Mouse (Mus musculus) CH12.LX (cell line): ENCODE data around the gene Yeats2. TPM values are rescaled to one million over a fixed set of nuclear protein-coding genes. Genes with fewer than 3 reads are reported as not detected.

ENCODE experiments used
- DNase-seq: peaks from one replicate; pipeline ENCODE4 v3.0.0-alpha.2; 2013; ENCODE audit errors: extremely low read depth
- H3K27ac ChIP-seq: 2 replicates; pipeline ENCODE4 v1.5.1; 2012; ENCODE audit warnings: low read depth, mild to moderate bottlenecking, control low read depth, moderate library complexity; ENCODE audit not compliant: insufficient read depth
- H3K27me3 ChIP-seq: replicated peaks from 2 replicates; pipeline ENCODE3; 2012; ENCODE audit warnings: inconsistent platforms
- H3K36me3 ChIP-seq, 2 experiments: replicated peaks in 1 of 2; 2 replicates each; pipeline versions ENCODE3 to v1.6.1; 2012; ENCODE audit warnings: inconsistent platforms in 1 of 2, low read length in 1 of 2, mild to moderate bottlenecking in 1 of 2, mixed read lengths in 1 of 2, moderate library complexity in 1 of 2; ENCODE audit not compliant: control insufficient read depth in 1 of 2, insufficient read depth in 1 of 2
- H3K4me1 ChIP-seq, 2 experiments: 2 replicates each; pipeline ENCODE4 v1.6.1; 2012; ENCODE audit warnings: inconsistent platforms in 1 of 2, moderate library complexity in 1 of 2; ENCODE audit not compliant: insufficient read depth in 2 of 2, control insufficient read depth in 1 of 2
- H3K4me2 ChIP-seq: 2 replicates; pipeline ENCODE4 v1.6.1; 2012; ENCODE audit warnings: low read depth, mild to moderate bottlenecking, control low read depth; ENCODE audit not compliant: poor library complexity, insufficient read depth, severe bottlenecking
- H3K4me3 ChIP-seq, 3 experiments: fragments of 150-350 bp in 1 of 3; sonication (generic) in 1 of 3; replicated peaks in 1 of 3; 2 replicates each; pipeline versions ENCODE3 to v1.5.1; 2011 to 2012; ENCODE audit warnings: low read depth in 2 of 3, low read length in 2 of 3, mild to moderate bottlenecking in 2 of 3, moderate library complexity in 2 of 3, control low read depth in 1 of 3, improper control_type of control experiment in 1 of 3, inconsistent platforms in 1 of 3, mixed read lengths in 1 of 3; ENCODE audit not compliant: poor library complexity in 1 of 3
- H3K79me2 ChIP-seq: replicated peaks from 2 replicates; pipeline ENCODE4 v1.6.1; 2012; ENCODE audit warnings: mild to moderate bottlenecking, moderate library complexity; ENCODE audit not compliant: control insufficient read depth, poor library complexity, insufficient read depth, severe bottlenecking; ENCODE audit errors: extremely low read depth
- H3K9ac ChIP-seq: 2 replicates; pipeline ENCODE4 v1.6.1; 2012; ENCODE audit warnings: low read depth, mild to moderate bottlenecking, control low read depth, moderate library complexity; ENCODE audit not compliant: insufficient read depth
- H3K9me3 ChIP-seq: replicated peaks from 2 replicates; pipeline ENCODE3; 2012; ENCODE audit warnings: low read length, inconsistent platforms, mixed read lengths
- CHD1 ChIP-seq: IDR thresholded peaks from 2 replicates; pipeline ENCODE4 v1.6.1; 2012; ENCODE audit warnings: low read depth, low read length, improper control_type of control experiment, inconsistent platforms
- CTCF ChIP-seq, 2 experiments: IDR thresholded peaks in 1 of 2; conservative IDR thresholded peaks in 1 of 2; 2 replicates each; pipeline ENCODE4 v1.5.1; 2011 to 2012; ENCODE audit warnings: low read depth in 2 of 2, low read length in 2 of 2, improper control_type of control experiment in 1 of 2, inconsistent platforms in 1 of 2, mild to moderate bottlenecking in 1 of 2, moderate library complexity in 1 of 2
- E2F4 ChIP-seq: IDR thresholded peaks from 2 replicates; pipeline ENCODE4 v1.6.1; 2011; ENCODE audit warnings: low read depth, low read length, improper control_type of control experiment; ENCODE audit not compliant: insufficient replicate concordance
- ETS1 ChIP-seq: conservative IDR thresholded peaks from 2 replicates; pipeline ENCODE4 v1.6.1; 2012; ENCODE audit warnings: low read depth, mild to moderate bottlenecking, inconsistent platforms, low read length, improper control_type of control experiment, moderate library complexity
- GABPA ChIP-seq: IDR thresholded peaks from 2 replicates; pipeline ENCODE4 v1.6.1; 2012; ENCODE audit warnings: low read depth, low read length, improper control_type of control experiment, inconsistent platforms; ENCODE audit not compliant: insufficient replicate concordance
- HCFC1 ChIP-seq: IDR thresholded peaks from 2 replicates; pipeline ENCODE4 v1.6.1; 2012; ENCODE audit warnings: low read depth, mild to moderate bottlenecking, inconsistent platforms, low read length, improper control_type of control experiment
- IRF4 ChIP-seq: IDR thresholded peaks from 2 replicates; pipeline ENCODE4 v1.6.1; 2014; ENCODE audit warnings: low read depth, mild to moderate bottlenecking, inconsistent platforms, low read length, improper control_type of control experiment
- JUND ChIP-seq: conservative IDR thresholded peaks from 2 replicates; pipeline ENCODE4 v1.6.1; 2011; ENCODE audit warnings: low read depth, low read length, improper control_type of control experiment
- MAFK ChIP-seq: IDR thresholded peaks from 2 replicates; pipeline ENCODE4 v1.6.1; 2011; ENCODE audit warnings: low read length, improper control_type of control experiment; ENCODE audit not compliant: insufficient replicate concordance
- MAZ ChIP-seq: IDR thresholded peaks from 2 replicates; pipeline ENCODE4 v1.6.1; 2012; ENCODE audit warnings: low read depth, mild to moderate bottlenecking, inconsistent platforms, low read length, improper control_type of control experiment, moderate library complexity
- MEF2A ChIP-seq: IDR thresholded peaks from 2 replicates; pipeline ENCODE4 v1.6.1; 2014; ENCODE audit warnings: low read depth, mild to moderate bottlenecking, inconsistent platforms, low read length, improper control_type of control experiment, borderline replicate concordance
- MXI1 ChIP-seq: IDR thresholded peaks from 2 replicates; pipeline ENCODE4 v1.6.1; 2011; ENCODE audit warnings: mild to moderate bottlenecking, low read depth, low read length, improper control_type of control experiment
- PAX5 ChIP-seq: IDR thresholded peaks from 2 replicates; pipeline ENCODE4 v1.6.1; 2012; ENCODE audit warnings: low read length, inconsistent platforms, mixed read lengths
- POLR2A ChIP-seq: IDR thresholded peaks from 2 replicates; pipeline ENCODE4 v1.6.1; 2011; ENCODE audit warnings: low read depth, mild to moderate bottlenecking, improper control_type of control experiment, low read length
- SMC3 ChIP-seq: IDR thresholded peaks from 2 replicates; pipeline ENCODE4 v1.6.1; 2011; ENCODE audit warnings: low read depth, low read length, improper control_type of control experiment
- TBP ChIP-seq: conservative IDR thresholded peaks from 2 replicates; pipeline ENCODE4 v1.6.1; 2011; ENCODE audit warnings: low read depth, low read length, improper control_type of control experiment
- TCF12 ChIP-seq: IDR thresholded peaks from 2 replicates; pipeline ENCODE4 v1.6.1; 2014; ENCODE audit warnings: low read depth, mild to moderate bottlenecking, inconsistent platforms, low read length, improper control_type of control experiment
- UBTF ChIP-seq: IDR thresholded peaks from 2 replicates; pipeline ENCODE4 v1.6.1; 2012; ENCODE audit warnings: low read depth, mild to moderate bottlenecking, inconsistent platforms, low read length, improper control_type of control experiment, moderate library complexity
- USF2 ChIP-seq: conservative IDR thresholded peaks from 2 replicates; pipeline ENCODE4 v1.6.1; 2011; ENCODE audit warnings: low read depth, low read length, improper control_type of control experiment
- ZMIZ1 ChIP-seq: IDR thresholded peaks from 2 replicates; pipeline ENCODE4 v1.6.1; 2012; ENCODE audit warnings: low read depth, mild to moderate bottlenecking, inconsistent platforms, low read length, improper control_type of control experiment
- dilution Hi-C: fragments of 300-500 bp; cut with MboI; formaldehyde crosslinking; loops from 2 replicates; pipeline ENCODE4 v1.14.3; 2020; ENCODE audit warnings: low sequenced_read_pairs; ENCODE audit not compliant: extremely low pct_unique_long_range_greater_than_20kb, extremely low pct_ligation_motif_present
- in situ Hi-C: fragments of 300-500 bp; cut with MboI; formaldehyde crosslinking; loops from 3 replicates; pipeline ENCODE4 v1.14.3; 2019; ENCODE audit warnings: low sequenced_read_pairs, low pct_ligation_motif_present, low pct_unique_long_range_greater_than_20kb, mixed read lengths
- polyA plus RNA-seq: library from polyadenylated mRNA; unstranded; fragments of >175 nt; gene quantifications from 2 replicates; pipeline ENCODE4 v1.2.1, GENCODE M21; 2012; ENCODE audit warnings: low read depth; ENCODE audit not compliant: insufficient read length
- total RNA-seq, 2 experiments: library from RNA; depleted of rRNA; stranded (reverse); fragments of 300-350 nt in 1 of 2; fragments of >200 nt in 1 of 2; gene quantifications; 2 replicates each; pipeline ENCODE4 v1.2.3; 2012 to 2014

The Yeats2 gene
- total and polyA plus RNA-seq, 3 experiments = 24.0 to 42.6 (median 33.5) TPM

GRCm38 (mm10) chr16:20097711-20098374 is 43.0 kb upstream of the Yeats2 start (continued):
- peak; percentile 97 for TF ChIP-seq MEF2A
- no peak for TF ChIP-seq JUND
- no peak for TF ChIP-seq TBP
- peak; percentile 40 for TF ChIP-seq USF2
- TF ChIP-seq POLR2A = peak; percentile 52

DNA sequence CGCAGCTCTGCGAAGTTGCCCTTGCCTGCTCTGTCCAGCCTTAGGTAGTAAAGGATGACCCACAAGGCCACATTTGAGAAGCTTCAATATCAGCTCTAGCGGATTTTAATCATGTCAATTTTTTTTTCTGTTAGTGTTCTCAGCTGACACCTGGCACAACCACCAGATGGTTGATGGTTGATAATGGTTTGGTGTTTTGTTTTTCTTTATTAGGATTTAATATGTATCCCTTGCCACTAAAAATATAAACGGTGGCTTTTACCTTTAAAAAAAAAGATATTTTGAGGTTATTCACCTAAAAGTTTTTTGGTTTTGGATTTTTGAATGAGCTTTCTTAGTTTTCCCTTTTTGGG is 42.5 kb upstream of the Yeats2 start:
- TF ChIP-seq HCFC1 (0 out of 2 replicates have a peak, but pooled peaks have one; percentile 3), MAFK (no peak)
- peak overlapping the region; percentile 22 to 87 (median 80) for H3K4me3 ChIP-seq
- peak overlapping the region; percentile 34; the same call in 1 of the 2 replicates for H3K9ac ChIP-seq
- H3K4me2 ChIP-seq = peak overlapping the region; percentile 53; the same call in 1 of the 2 replicates
- peaks cover 3% of the 10 kb centered on the region for H3K79me2 ChIP-seq
- peaks cover 0 to 20% of the 10 kb centered on the region in 2 experiments; a peak in 2 of 4 replicates for H3K4me1 ChIP-seq
- dilution Hi-C loops (no loop called here), in situ Hi-C loops (loop anchor here (10.0 to 25.0 kb wide), 3 partner anchors 124 to 361 kb away; no protein-coding TSS in a partner anchor)
- peaks cover 3 to 19% of the 10 kb centered on the region in 2 experiments for H3K36me3 ChIP-seq
- H3K9me3 ChIP-seq = peaks cover 23% of the 10 kb centered on the region
- no peak overlapping the region for H3K27ac ChIP-seq
- DNase-seq = no peak
- H3K27me3 ChIP-seq = no peaks in the 10 kb centered on the region

DNA sequence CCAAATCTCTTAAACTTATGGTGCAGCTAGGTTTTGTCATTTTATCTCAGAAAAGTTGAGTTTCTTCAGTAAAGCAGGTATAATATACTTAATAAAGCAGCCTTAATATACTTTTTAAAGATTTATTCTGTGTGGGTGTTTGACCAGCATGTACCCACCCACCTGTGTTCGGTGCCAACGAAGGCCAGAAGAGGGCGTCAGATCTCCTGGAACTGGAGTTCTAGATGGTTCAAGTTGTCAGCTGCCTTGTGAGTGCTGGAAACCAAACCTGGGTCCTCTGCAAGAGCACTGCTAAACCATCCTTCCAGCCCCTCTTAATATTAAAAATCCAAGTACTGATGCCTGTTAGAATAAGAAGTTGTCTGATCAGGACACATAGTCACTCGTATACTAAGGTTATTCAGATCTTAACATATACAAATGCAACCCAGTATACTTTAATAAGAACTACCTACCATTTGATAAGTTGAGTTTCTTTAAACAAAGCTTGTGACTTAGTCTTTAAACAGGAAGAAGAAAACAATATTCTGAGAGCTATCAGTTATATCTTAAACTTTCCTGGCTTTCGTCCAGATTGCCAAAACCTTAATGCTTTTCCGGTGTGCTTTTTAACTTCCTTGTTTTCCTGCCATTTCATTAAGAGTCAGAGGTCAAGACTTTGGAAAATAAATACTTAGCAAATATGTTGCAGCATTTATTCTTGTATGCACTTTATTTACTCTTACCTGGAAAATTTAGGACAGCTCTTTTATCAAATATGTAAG is 41.8 kb upstream of the Yeats2 start:
- Histone ChIP-seq H3K4me1 (peaks cover 0 to 20% of the 10 kb centered on the region in 2 experiments; a peak in 2 of 4 replicates), H3K9me3 (peaks cover 28% of the 10 kb centered on the region), H3K4me3 (no peak overlapping the region), H3K36me3 (peaks cover 10 to 26% of the 10 kb centered on the region in 2 experiments), H3K79me2 (peaks cover 6% of the 10 kb centered on the region), H3K27me3 (no peaks in the 10 kb centered on the region), H3K4me2 (no peak overlapping the region; the same call in 1 of the 2 replicates), H3K27ac (no peak overlapping the region), H3K9ac (no peak overlapping the region)
- TF ChIP-seq CTCF (conservative IDR thresholded peaks at IDR 0.05 in 1 of 2, IDR thresholded peaks at IDR 0.05 in 1 of 2; ENCODE audit: low read depth in 2 of 2, low read length in 2 of 2) (peak in 1 of 2 experiments; percentile 37; a peak in 1 of 4 replicates), TCF12 (no peak)
- dilution Hi-C loops = no loop called here
- in situ Hi-C loops = loop anchor here (10.0 to 25.0 kb wide), 3 partner anchors 124 to 362 kb away; no protein-coding TSS in a partner anchor
- no peak for DNase-seq

GRCm38 (mm10) chr16:20106996-20107395 is 33.9 kb upstream of the Yeats2 start:
- no peak for DNase-seq
- H3K27me3 ChIP-seq = no peaks in the 10 kb centered on the region
- in situ Hi-C loops = no loop called here
- H3K36me3 ChIP-seq = peaks cover 41 to 75% of the 10 kb centered on the region in 2 experiments
- H3K9ac ChIP-seq = no peak overlapping the region
- no peak overlapping the region for H3K27ac ChIP-seq
- peaks cover 24% of the 10 kb centered on the region for H3K9me3 ChIP-seq
- H3K4me3 ChIP-seq = no peak overlapping the region
- H3K4me1 ChIP-seq = no peaks in the 10 kb centered on the region; a peak in 1 of 4 replicates
- no peak overlapping the region for H3K4me2 ChIP-seq
- H3K79me2 ChIP-seq = peaks cover 6% of the 10 kb centered on the region
- dilution Hi-C loops = no loop called here
- TF ChIP-seq MAZ (no peak), MEF2A (no peak), TBP (no peak), E2F4 (no peak), IRF4 (no peak), ETS1 (no peak), UBTF (no peak), MXI1 (no peak), ZMIZ1 (no peak), POLR2A (no peak), HCFC1 (no peak), GABPA (no peak), PAX5 (no peak), CHD1 (no peak), SMC3 (no peak), MAFK (no peak)
